Comparison of ENCODE assay signal across 1 mouse cellular context in the genomic region with DNA sequence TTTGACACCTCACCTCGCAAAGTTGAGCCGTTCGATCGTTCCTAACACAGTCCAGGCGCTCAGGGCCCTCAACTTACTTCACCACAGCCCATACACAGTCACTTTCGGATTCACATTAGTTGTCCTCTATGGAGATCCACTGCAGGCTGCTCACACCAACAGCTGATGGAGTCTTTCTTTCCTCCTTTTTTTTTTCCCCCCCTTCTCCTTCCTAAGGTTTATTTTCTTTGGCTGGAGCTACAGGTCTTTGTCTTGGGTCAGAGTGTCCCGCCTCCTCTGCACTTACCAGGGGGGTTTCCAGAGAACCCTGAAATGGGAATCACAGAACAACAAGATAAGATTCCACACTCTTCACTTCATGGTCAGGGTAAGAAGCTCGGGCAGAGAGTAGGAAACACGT.
A peak's percentile ranks its signal among the peaks of the same experiment; 100 is the strongest.
TF ChIP-seq lines count a peak whose summit lies in the region.

No protein-coding gene starts in this region.

TF ChIP-seq in CH12.LX, 34 proteins besides CTCF, POLR2A, EP300 and RAD21 (continued from another document):
- TF ChIP-seq TBP (conservative IDR thresholded peaks at IDR 0.05; ENCODE audit: low read depth, low read length) (no peak), RCOR1 (conservative IDR thresholded peaks at IDR 0.05; ENCODE audit: low read depth, low read length) (no peak), POLR2AphosphoS2 (IDR thresholded peaks at IDR 0.05; ENCODE audit: low read depth, low read length) (peak; percentile 29; the same call in 1 of the 2 replicates), CHD2 (IDR thresholded peaks at IDR 0.05; ENCODE audit: low read length) (no peak), ZKSCAN1 (IDR thresholded peaks at IDR 0.05; ENCODE audit: borderline replicate concordance, low read depth, low read length) (no peak), SIN3A (IDR thresholded peaks at IDR 0.05; ENCODE audit: low read length) (peak; percentile 35), ZNF384 (IDR thresholded peaks at IDR 0.05; ENCODE audit: low read depth, low read length) (no peak)
